Comparison of ENCODE assay signal across 19 mouse cellular contexts in the genomic region with DNA sequence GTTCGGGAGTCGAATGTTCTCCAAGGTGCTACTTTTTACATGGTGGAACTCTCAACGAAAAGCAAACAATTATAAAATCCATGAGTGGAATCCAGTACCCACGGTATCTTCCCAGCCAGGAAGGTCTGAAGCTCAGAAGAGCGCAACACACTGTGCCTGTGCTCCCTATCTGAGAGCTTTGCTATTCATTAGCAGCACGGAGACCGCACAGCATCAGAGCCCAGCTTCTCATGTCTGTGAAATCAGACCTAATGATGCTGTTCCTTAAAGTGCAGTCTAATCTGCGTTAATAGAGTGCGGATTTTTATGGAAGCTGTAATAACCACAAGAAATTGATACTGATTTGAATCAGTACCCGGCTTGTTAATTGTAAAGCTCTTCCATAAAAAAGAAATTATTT. TPM values are rescaled to one million over a fixed set of nuclear protein-coding genes. Genes with fewer than 3 reads are reported as not detected.
"Had no signal": no experiment of that assay in that cellular context is flagged by ENCODE, and none has a peak within 500 bp of the region (broad histone marks: within the 10 kb centered on the region; RNA-seq: fewer than 3 reads in every experiment).

No protein-coding gene starts in this region.

- H3K9ac ChIP-seq: limb, embryonic 15.5 days; liver, embryonic 12.5 days; lung, embryonic 14.5 days; neural tube, embryonic 12.5 days had no signal

- H3K4me1 ChIP-seq: limb, embryonic 15.5 days; liver, embryonic 12.5 days; midbrain, embryonic 10.5 days; neural tube, embryonic 12.5 days had no signal

- H3K36me3 ChIP-seq: limb, embryonic 15.5 days; liver, embryonic 12.5 days; midbrain, embryonic 10.5 days; neural tube, embryonic 12.5 days had no signal

- H3K9me3 ChIP-seq: limb, embryonic 15.5 days; liver, embryonic 12.5 days; midbrain, embryonic 10.5 days; neural tube, embryonic 12.5 days had no signal

- H3K27me3 ChIP-seq: limb, embryonic 15.5 days; liver, embryonic 12.5 days; neural tube, embryonic 12.5 days had no signal

- ATAC-seq: liver, embryonic 12.5 days had no signal

- H3K4me2 ChIP-seq: limb, embryonic 15.5 days; liver, embryonic 12.5 days; lung, embryonic 14.5 days; neural tube, embryonic 12.5 days had no signal

- H3K27ac ChIP-seq: kidney, postnatal 0 days; limb, embryonic 15.5 days; liver, embryonic 12.5 days; midbrain, embryonic 10.5 days; neural tube, embryonic 12.5 days had no signal

- H3K4me3 ChIP-seq: limb, embryonic 15.5 days; liver, embryonic 12.5 days; midbrain, embryonic 10.5 days; myocyte; neural tube, embryonic 12.5 days had no signal

- DNase-seq: kidney, adult 9 months; kidney, postnatal 36 days; layer of hippocampus, adult 9-11 months; layer of hippocampus, postnatal 36 days; lung, postnatal 10 days; lung, postnatal 4 days; right cerebral cortex, postnatal 4 days; spleen, adult 18-20 months; thymus, adult 2 months; thymus, postnatal 25 days had no signal

RNA-seq across cellular contexts. Expression of gene Rergl, which starts 41.3 kb away (rescaled TPM):
- polyA plus RNA-seq: limb, embryonic 11.5 days; limb, embryonic 15.5 days; liver, embryonic 12.5 days; liver, embryonic 16.5 days; lung, embryonic 14.5 days; midbrain, embryonic 10.5 days; myocyte; neural tube, embryonic 12.5 days; thymus, adult 2 months had no signal
